Mouse (Mus musculus): ENCODE data around the gene Hspa8. TPM values are rescaled to one million over a fixed set of nuclear protein-coding genes. Genes with fewer than 3 reads are reported as not detected.
"Not testable (repeated sequence)": the region's sequence is repeated elsewhere in the genome, so short reads cannot be mapped to it uniquely, and the experiment has no call there.

Gene Hspa8
- 2,268 and 2,405 TPM in 2 replicates for total RNA-seq (2014; fragmentation: Nextera tagmentation)
- 4,273 and 4,449 TPM in 2 replicates for total RNA-seq (2017)

- ATAC-seq (replicated peaks; ENCODE audit: poor library complexity, severe bottlenecking), result peak; percentile 65
These were observed at the start of gene Hspa8 for GRCm38 (mm10) chr9:40800675-40801612. Gene Hspa8, plus strand, starts transcription at chr9:40800984.

GRCm38 (mm10) chr9:40751749-40752148 is 49.0 kb upstream of the Hspa8 start:
- no peak for ATAC-seq (replicated peaks; ENCODE audit: poor library complexity, severe bottlenecking)

- ATAC-seq (replicated peaks; ENCODE audit: poor library complexity, severe bottlenecking), result peak; percentile 57
These were observed 44.4 kb upstream of the Hspa8 start for GRCm38 (mm10) chr9:40756401-40756800.

GRCm38 (mm10) chr9:40757105-40757626 is 43.6 kb upstream of the Hspa8 start:
- ATAC-seq (replicated peaks; ENCODE audit: poor library complexity, severe bottlenecking), result peak; percentile 65

GRCm38 (mm10) chr9:40757685-40758270 is 43.0 kb upstream of the Hspa8 start:
- ATAC-seq (replicated peaks; ENCODE audit: poor library complexity, severe bottlenecking), result peak; percentile 85

- ATAC-seq (replicated peaks; ENCODE audit: poor library complexity, severe bottlenecking), result no peak
These were observed 38.4 kb upstream of the Hspa8 start for GRCm38 (mm10) chr9:40762354-40762753.

GRCm38 (mm10) chr9:40764887-40765580 is 35.8 kb upstream of the Hspa8 start:
- ATAC-seq (replicated peaks; ENCODE audit: poor library complexity, severe bottlenecking), result no peak; the same call in 1 of the 2 replicates

- ATAC-seq (replicated peaks; ENCODE audit: poor library complexity, severe bottlenecking), result peak; percentile 84
These were observed 35.2 kb upstream of the Hspa8 start for GRCm38 (mm10) chr9:40765581-40765940.

- no peak for ATAC-seq (replicated peaks; ENCODE audit: poor library complexity, severe bottlenecking)
These were observed 34.7 kb upstream of the Hspa8 start for GRCm38 (mm10) chr9:40766058-40766605.

GRCm38 (mm10) chr9:40767946-40768345 is 32.8 kb upstream of the Hspa8 start:
- no peak for ATAC-seq (replicated peaks; ENCODE audit: poor library complexity, severe bottlenecking)

GRCm38 (mm10) chr9:40772246-40772645 is 28.5 kb upstream of the Hspa8 start:
- ATAC-seq (replicated peaks; ENCODE audit: poor library complexity, severe bottlenecking), result no peak

- not testable (repeated sequence) for ATAC-seq (replicated peaks; ENCODE audit: poor library complexity, severe bottlenecking)
These were observed 27.6 kb upstream of the Hspa8 start for GRCm38 (mm10) chr9:40773142-40773541.

GRCm38 (mm10) chr9:40773869-40774268 is 26.9 kb upstream of the Hspa8 start:
- ATAC-seq (replicated peaks; ENCODE audit: poor library complexity, severe bottlenecking), result no peak

GRCm38 (mm10) chr9:40776044-40776443 is 24.7 kb upstream of the Hspa8 start:
- ATAC-seq (replicated peaks; ENCODE audit: poor library complexity, severe bottlenecking), result no peak

- ATAC-seq (replicated peaks; ENCODE audit: poor library complexity, severe bottlenecking), result no peak
These were observed 24.1 kb upstream of the Hspa8 start for GRCm38 (mm10) chr9:40776459-40777248.

GRCm38 (mm10) chr9:40780111-40780510 is 20.7 kb upstream of the Hspa8 start:
- ATAC-seq (replicated peaks; ENCODE audit: poor library complexity, severe bottlenecking), result no peak

GRCm38 (mm10) chr9:40780892-40781725 is 19.7 kb upstream of the Hspa8 start:
- ATAC-seq (replicated peaks; ENCODE audit: poor library complexity, severe bottlenecking), result peak; percentile 14; the same call in 1 of the 2 replicates

GRCm38 (mm10) chr9:40781726-40782581 is 18.8 kb upstream of the Hspa8 start:
- ATAC-seq (replicated peaks; ENCODE audit: poor library complexity, severe bottlenecking), result peak; percentile 50

All from granulocyte monocyte progenitor cell, adult 5-6 weeks (primary cell).